Mouse (Mus musculus) skeletal muscle tissue, adult 2 months (tissue): ENCODE data around the gene Tmco5.
A peak's percentile ranks its signal among the peaks of the same experiment; 100 is the strongest.

ENCODE experiments used
- DNase-seq: peaks from one replicate; pipeline ENCODE4 v3.0.0-alpha.2; 2012; ENCODE audit warnings: low read depth, low spot score

Gene Tmco5

GRCm38 (mm10) chr2:116878391-116878790 lies at the start of gene Tmco5:
TSS of gene Tmco5 (plus strand) at chr2:116878691.
- DNase-seq: no peak

- no peak for DNase-seq
Measured at GRCm38 (mm10) chr2:116831863-116832262, 46.6 kb upstream of the Tmco5 start.

DNA sequence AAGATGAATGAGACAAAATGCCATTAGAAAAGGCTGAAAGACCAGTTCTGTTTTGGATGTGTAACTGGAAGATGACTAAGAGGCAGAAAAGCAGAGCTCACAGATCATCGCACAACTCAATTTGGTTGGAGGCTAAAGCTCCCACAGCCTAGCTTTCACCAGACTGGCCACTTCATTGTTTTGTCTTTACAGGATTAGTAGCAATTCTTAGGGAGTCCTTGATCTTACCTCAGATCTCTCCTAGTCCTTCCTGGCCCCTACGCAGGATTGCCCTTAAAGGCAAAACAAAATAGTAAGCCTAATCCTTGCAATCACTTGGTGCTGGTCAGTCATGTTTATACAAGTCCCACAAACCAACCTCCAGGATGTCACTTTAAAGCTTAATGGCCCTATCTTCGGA lies 40.7 kb upstream of the Tmco5 start:
- no peak for DNase-seq

DNA sequence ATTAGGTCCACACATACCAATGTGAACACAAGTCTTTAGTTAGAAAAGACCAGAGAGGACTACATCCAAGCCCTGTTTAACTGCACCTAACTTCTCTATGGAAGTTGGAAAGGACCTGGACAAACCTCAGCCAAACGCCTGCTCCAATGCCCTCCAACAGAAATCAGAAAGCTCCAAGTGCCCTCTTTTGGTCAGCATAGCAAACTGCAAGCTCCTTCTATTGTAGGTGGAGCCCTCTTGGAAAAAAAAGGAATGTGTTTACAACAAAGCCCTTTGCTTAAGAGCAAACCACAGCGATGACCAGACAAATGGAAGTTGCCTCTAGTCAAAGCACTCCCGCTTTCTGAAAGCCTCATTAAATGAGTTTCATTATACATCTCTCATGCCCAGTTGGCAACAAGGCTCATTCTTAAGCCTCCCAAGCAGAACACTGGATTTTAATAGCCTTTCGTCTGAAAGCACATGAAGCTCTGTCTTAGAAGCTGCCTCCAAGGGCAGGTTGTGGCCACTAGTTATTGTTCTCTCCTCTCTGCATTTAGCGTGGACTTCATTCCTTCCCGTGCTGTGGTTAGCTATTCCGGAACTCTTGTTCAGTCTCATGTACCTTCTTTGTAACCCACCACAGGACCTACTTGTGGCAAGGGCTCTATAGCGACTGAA lies 39.8 kb upstream of the Tmco5 start:
- peak; percentile 13 for DNase-seq

- DNase-seq: no peak
Measured at GRCm38 (mm10) chr2:116849980-116850636, 28.4 kb upstream of the Tmco5 start.

GRCm38 (mm10) chr2:116851356-116851755 lies 27.1 kb upstream of the Tmco5 start:
- DNase-seq: no peak

DNA sequence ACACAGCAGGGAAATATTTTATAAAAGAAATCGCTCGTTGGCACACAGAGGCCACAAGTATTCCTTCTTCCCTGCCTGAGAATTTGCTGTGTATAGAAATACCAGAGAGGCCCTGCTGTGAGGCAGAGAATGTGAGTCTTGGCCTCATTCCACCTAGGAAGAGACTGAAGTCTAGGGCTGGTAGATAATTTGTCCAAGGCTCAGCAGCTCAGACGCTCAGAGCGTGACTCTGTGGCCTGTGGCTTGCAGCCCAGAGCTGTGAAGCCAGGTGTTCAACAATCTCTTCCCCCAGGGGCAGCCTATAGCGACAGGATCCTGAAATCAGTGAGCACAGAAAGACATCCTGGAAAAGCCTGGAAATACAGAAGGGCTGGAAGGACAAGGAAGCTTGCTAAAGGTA lies 26.2 kb upstream of the Tmco5 start:
- DNase-seq: no peak

- no peak for DNase-seq
Measured at GRCm38 (mm10) chr2:116858703-116859102, 19.8 kb upstream of the Tmco5 start.

DNA sequence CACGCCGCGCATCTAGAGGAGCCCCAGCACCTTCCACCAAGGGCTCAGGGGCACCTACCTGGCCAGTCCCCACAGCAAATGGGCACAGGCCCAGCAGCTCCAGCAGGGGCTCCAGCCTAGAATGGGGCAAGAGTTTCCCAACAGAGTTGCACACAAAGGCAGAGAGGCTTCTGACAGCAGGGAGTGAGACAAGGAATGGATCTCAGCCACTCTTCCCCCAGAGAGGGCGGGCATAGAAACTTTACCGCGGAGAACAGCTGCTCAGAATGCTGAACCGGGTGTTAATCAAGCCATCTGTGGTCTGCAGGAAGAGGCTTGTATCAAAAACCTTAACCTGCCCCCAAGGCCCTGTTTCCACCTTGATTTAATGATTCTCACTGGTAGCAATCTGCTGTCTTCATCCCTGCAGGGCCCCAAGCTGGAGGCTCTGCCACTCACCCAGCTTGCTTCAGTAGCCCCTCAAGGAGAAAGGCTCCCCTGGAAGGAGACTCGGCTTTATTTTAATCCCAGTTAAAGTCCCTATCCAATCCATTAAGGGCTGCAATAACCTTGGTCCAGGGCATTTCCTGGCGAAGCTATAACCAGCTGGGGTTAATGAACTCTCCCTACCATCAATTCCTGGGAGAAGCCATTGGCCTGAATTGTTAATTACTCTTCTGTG lies 1.4 kb upstream of the Tmco5 start:
- DNase-seq: no peak

DNA sequence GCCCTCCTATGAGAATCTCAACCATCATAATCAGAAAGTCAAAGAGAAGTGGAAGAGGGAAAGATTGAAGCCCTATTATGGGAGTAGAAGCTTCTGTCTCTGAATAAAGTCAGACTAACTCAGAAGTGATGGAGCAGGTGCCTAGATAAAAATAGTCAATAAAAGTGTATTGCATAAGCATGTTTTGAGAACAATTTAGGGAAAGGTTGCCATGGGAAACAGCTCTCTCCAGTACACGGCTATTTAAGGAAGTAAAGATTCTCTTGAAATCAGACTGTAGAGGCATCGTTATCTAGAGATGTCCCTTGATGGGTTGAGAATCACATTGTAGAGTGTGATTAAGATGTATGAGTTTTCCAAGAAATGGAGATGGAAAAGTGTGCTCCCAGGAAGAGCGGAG lies 1.2 kb downstream of the Tmco5 start:
- no peak for DNase-seq

DNA sequence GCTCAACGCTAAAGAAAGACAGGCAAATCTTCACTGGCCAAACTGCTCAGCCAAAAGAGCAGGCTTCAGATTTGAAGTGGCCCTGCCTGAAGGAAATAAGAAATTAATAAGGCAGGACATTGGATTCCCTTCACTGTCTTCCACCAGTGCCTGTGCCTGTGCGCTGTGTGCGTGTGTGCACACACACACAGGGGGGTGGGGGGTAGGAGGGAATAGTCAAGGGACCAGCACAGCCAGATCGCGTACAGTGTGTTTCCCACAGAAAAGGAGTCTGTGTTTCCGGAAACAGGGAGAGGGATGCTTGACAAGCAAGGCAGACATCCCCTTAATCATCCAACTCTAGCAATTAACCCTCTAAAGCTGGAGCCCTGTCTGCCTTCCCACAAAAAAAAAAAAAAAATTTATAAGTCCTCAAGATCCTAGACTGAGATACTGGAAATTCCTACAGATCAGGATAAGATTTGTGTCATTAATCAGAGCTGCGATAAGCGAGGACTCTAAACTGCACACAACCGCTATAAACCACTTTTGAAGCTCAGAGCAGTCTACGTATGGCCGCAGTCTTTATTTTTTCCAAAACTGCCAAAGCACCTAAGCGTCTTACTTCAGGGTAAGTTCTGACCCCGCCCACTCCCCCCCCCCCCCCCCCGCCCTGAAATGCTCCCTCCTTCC lies 15.0 kb downstream of the Tmco5 start:
- no peak for DNase-seq

- peak; percentile 26 for DNase-seq
Measured at GRCm38 (mm10) chr2:116893988-116894363, 15.5 kb downstream of the Tmco5 start.

DNA sequence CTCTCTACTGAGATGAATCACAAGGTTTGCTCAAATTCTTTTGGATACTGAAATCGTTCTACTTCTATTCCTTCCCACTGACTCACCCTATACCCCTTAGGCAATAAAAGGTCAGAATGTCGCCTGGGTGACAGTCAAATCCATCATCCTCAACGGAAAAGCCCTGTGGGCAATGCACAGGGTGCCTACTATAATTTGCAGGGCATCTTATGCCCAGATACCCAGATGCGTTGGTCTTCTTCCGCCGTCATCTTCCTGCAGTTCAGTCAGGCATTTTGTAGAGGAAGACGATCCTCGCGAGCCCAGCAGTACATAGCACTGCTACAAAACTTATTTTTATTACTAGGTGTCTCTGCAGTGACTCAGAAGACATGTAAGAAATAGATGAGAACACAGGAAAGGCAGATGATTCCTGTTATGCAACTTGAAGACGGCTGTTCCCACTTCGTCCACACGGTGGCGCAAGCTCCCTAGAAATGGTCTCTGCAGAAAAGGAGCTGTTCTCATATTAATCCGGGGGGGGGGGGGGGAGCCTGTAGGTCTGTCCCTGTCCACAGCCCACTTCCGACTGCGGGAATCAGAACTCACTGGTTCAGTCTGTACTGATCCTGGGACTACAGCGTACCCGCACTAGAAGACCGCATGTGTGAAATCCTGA lies 21.3 kb downstream of the Tmco5 start:
- peak; percentile 83 for DNase-seq

GRCm38 (mm10) chr2:116900273-116900843 lies 21.9 kb downstream of the Tmco5 start:
- no peak for DNase-seq

GRCm38 (mm10) chr2:116908268-116908667 lies 29.8 kb downstream of the Tmco5 start:
- DNase-seq: no peak

- DNase-seq: no peak
Measured at GRCm38 (mm10) chr2:116912334-116913070, 34.0 kb downstream of the Tmco5 start.

- DNase-seq: peak; percentile 36
Measured at GRCm38 (mm10) chr2:116913677-116914405, 35.4 kb downstream of the Tmco5 start.

- DNase-seq: no peak
Measured at GRCm38 (mm10) chr2:116914636-116915035, 36.1 kb downstream of the Tmco5 start.

DNA sequence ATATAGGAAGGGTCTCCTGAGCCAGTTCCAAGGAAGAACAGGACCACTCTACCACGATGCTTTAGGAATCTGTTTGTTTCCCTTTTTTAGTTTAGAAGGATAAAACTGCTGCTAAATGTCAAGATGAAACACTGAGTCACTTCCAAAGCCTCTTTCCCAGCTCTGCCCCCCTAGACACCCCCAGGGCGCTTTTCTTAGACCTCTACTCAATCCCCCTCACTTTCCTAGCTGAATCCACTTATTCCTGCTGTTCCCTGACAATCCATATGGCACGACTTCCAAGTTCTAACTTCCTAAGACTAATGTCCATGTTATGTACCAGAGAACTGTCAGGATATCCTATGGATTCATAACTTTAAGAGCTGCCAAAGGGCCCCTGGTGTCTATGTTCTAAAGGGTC lies 40.1 kb downstream of the Tmco5 start:
- DNase-seq: no peak
